Mouse (Mus musculus): ENCODE data around the gene Gm20605. TPM values are rescaled to one million over a fixed set of nuclear protein-coding genes. Genes with fewer than 3 reads are reported as not detected.
A peak's percentile ranks its signal among the peaks of the same experiment; 100 is the strongest.

Gene Gm20605
- total and polyA plus RNA-seq, 3 experiments, result 11.4 to 44.5 (median 14.5) TPM

- DNase-seq (ENCODE audit: low spot score) (peak; percentile 95), ATAC-seq (ENCODE audit: extremely low read depth, insufficient number of reproducible peaks, low FRiP score, poor library complexity, severe bottlenecking) (peak; percentile 92)
- Histone ChIP-seq H3K4me1 (ENCODE audit: insufficient read depth, low read depth, low read length) (peaks cover 67% of the 10 kb centered on the region), H3K4me3 (ENCODE audit: low read depth, low read length) (peak within 1 kb of the TSS; percentile 76), H3K9me3 (replicated peaks) (no peaks in the 10 kb centered on the region), H3K36me3 (replicated peaks) (peaks cover 40% of the 10 kb centered on the region), H3K27me3 (ENCODE audit: insufficient read depth, low read length) (no peaks in the 10 kb centered on the region)
- TF ChIP-seq GATA2 (IDR thresholded peaks at IDR 0.05; ENCODE audit: borderline replicate concordance, low read depth, low read length), result no peak
- no peak for TF ChIP-seq GATA1 (IDR thresholded peaks at IDR 0.05; ENCODE audit: borderline replicate concordance, low read length)
Measured at GRCm38 (mm10) chr5:137600619-137601364, 28.2 kb upstream of the Gm20605 start, which contains the start of gene Mospd3. Gene Mospd3, minus strand, starts transcription at chr5:137601058.

DNA sequence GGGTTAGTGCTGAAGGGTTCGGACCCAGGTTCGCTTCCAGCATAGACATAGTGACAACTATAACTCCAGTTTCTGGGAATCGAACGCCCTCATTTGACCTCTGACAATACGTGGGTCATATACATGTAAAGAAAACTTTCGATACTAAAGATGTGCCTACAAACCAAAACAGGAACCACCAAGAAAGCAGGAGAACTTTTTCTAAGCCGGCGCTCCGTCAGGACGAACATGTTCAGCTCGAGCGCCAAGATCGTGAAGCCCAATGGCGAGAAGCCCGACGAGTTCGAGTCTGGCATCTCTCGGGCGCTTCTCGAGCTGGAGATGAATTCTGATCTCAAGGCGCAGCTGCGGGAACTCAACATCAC lies 27.6 kb upstream of the Gm20605 start:
- H3K9me3 ChIP-seq (replicated peaks), result no peaks in the 10 kb centered on the region
- H3K36me3 ChIP-seq (replicated peaks), result peaks cover 43% of the 10 kb centered on the region
- no peaks in the 10 kb centered on the region for H3K27me3 ChIP-seq (ENCODE audit: insufficient read depth, low read length)
- TF ChIP-seq GATA2 (IDR thresholded peaks at IDR 0.05; ENCODE audit: borderline replicate concordance, low read depth, low read length), result no peak
- TF ChIP-seq TAL1 (conservative IDR thresholded peaks at IDR 0.05; ENCODE audit: low read depth, low read length), result no peak
- TF ChIP-seq GATA1 (IDR thresholded peaks at IDR 0.05; ENCODE audit: borderline replicate concordance, low read length), result no peak
- TF ChIP-seq CTCF (IDR thresholded peaks at IDR 0.05; ENCODE audit: low read depth, low read length), result no peak
- no peak for TF ChIP-seq POLR2AphosphoS5 (IDR thresholded peaks at IDR 0.05; ENCODE audit: insufficient replicate concordance, low read depth, low read length)
- DNase-seq (ENCODE audit: low spot score), result no peak
- peak overlapping the region; percentile 76 for H3K4me3 ChIP-seq (ENCODE audit: low read depth, low read length)
- peaks cover 70% of the 10 kb centered on the region for H3K4me1 ChIP-seq (ENCODE audit: insufficient read depth, low read depth, low read length)
- no peak for ATAC-seq (ENCODE audit: extremely low read depth, insufficient number of reproducible peaks, low FRiP score, poor library complexity, severe bottlenecking)

- peaks cover 31% of the 10 kb centered on the region for H3K27me3 ChIP-seq (ENCODE audit: insufficient read depth, low read length)
- H3K9me3 ChIP-seq (replicated peaks), result no peaks in the 10 kb centered on the region
- no peak for ATAC-seq (ENCODE audit: extremely low read depth, insufficient number of reproducible peaks, low FRiP score, poor library complexity, severe bottlenecking)
- DNase-seq (ENCODE audit: low spot score), result no peak
- no peak for TF ChIP-seq GATA1 (IDR thresholded peaks at IDR 0.05; ENCODE audit: borderline replicate concordance, low read length)
- no peak for TF ChIP-seq GATA2 (IDR thresholded peaks at IDR 0.05; ENCODE audit: borderline replicate concordance, low read depth, low read length)
- peaks cover 52% of the 10 kb centered on the region for H3K4me1 ChIP-seq (ENCODE audit: insufficient read depth, low read depth, low read length)
- no peak overlapping the region for H3K4me3 ChIP-seq (ENCODE audit: low read depth, low read length)
- H3K36me3 ChIP-seq (replicated peaks), result peaks cover 37% of the 10 kb centered on the region
Measured at GRCm38 (mm10) chr5:137607860-137608653, 20.9 kb upstream of the Gm20605 start.

GRCm38 (mm10) chr5:137608654-137609190 lies 20.3 kb upstream of the Gm20605 start:
- Histone ChIP-seq H3K4me3 (ENCODE audit: low read depth, low read length) (no peak overlapping the region), H3K27me3 (ENCODE audit: insufficient read depth, low read length) (peaks cover 36% of the 10 kb centered on the region), H3K36me3 (replicated peaks) (peaks cover 36% of the 10 kb centered on the region), H3K9me3 (replicated peaks) (no peaks in the 10 kb centered on the region), H3K4me1 (ENCODE audit: insufficient read depth, low read depth, low read length) (peaks cover 55% of the 10 kb centered on the region)
- ATAC-seq (ENCODE audit: extremely low read depth, insufficient number of reproducible peaks, low FRiP score, poor library complexity, severe bottlenecking) (no peak), DNase-seq (ENCODE audit: low spot score) (no peak)
- TF ChIP-seq POLR2AphosphoS5 (IDR thresholded peaks at IDR 0.05; ENCODE audit: insufficient replicate concordance, low read depth, low read length) (no peak), GATA1 (IDR thresholded peaks at IDR 0.05; ENCODE audit: borderline replicate concordance, low read length) (no peak), CTCF (IDR thresholded peaks at IDR 0.05; ENCODE audit: low read depth, low read length) (no peak), TAL1 (conservative IDR thresholded peaks at IDR 0.05; ENCODE audit: low read depth, low read length) (no peak), GATA2 (IDR thresholded peaks at IDR 0.05; ENCODE audit: borderline replicate concordance, low read depth, low read length) (no peak)

DNA sequence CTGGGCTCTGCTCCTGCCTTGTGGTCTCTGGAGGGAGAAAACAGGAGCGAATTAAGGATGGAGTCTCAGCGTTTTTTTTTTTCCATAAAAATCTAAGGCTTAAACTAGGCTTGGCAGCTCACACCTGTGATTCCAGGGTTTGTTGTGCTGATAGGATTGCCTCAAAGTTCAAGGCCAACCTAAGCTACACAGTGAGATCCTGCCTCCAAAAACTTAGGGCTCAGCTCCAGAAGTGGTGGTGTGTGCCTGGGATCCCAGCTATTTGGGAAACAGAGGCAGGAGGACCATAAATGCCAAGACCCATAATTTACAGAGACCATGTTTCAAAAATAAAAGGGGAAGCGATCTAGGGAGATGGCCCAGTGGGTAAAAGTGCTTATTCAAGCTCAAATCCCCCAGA lies 19.7 kb upstream of the Gm20605 start:
- no peaks in the 10 kb centered on the region for H3K9me3 ChIP-seq (replicated peaks)
- peaks cover 34% of the 10 kb centered on the region for H3K36me3 ChIP-seq (replicated peaks)
- DNase-seq (ENCODE audit: low spot score) (no peak), ATAC-seq (ENCODE audit: extremely low read depth, insufficient number of reproducible peaks, low FRiP score, poor library complexity, severe bottlenecking) (no peak)
- TF ChIP-seq GATA1 (IDR thresholded peaks at IDR 0.05; ENCODE audit: borderline replicate concordance, low read length) (no peak), CTCF (IDR thresholded peaks at IDR 0.05; ENCODE audit: low read depth, low read length) (no peak), GATA2 (IDR thresholded peaks at IDR 0.05; ENCODE audit: borderline replicate concordance, low read depth, low read length) (no peak), POLR2AphosphoS5 (IDR thresholded peaks at IDR 0.05; ENCODE audit: insufficient replicate concordance, low read depth, low read length) (no peak), TAL1 (conservative IDR thresholded peaks at IDR 0.05; ENCODE audit: low read depth, low read length) (no peak)
- H3K4me3 ChIP-seq (ENCODE audit: low read depth, low read length), result no peak overlapping the region
- H3K27me3 ChIP-seq (ENCODE audit: insufficient read depth, low read length), result peaks cover 39% of the 10 kb centered on the region
- H3K4me1 ChIP-seq (ENCODE audit: insufficient read depth, low read depth, low read length), result peaks cover 54% of the 10 kb centered on the region

DNA sequence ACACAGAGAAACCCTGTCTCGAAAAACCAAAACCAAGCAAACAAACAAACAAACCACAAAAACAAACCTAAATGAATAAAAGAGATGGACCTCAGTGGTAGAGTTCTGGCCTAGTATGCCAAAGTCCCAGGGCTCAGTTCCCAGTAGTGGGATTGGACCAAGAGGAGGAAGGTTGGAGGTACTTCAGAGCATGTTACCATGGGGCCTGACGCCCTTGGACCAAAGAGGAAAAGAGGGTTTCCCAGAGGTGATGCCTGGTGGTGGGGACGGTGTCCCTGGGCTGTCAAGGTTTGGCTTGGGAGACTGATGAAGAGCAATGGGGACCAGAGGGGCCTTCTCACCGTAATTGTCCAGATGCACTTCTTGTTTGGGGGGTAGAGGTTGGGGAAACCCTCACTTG lies 18.9 kb upstream of the Gm20605 start:
- Histone ChIP-seq H3K9me3 (replicated peaks) (no peaks in the 10 kb centered on the region), H3K4me3 (ENCODE audit: low read depth, low read length) (no peak overlapping the region), H3K4me1 (ENCODE audit: insufficient read depth, low read depth, low read length) (peaks cover 50% of the 10 kb centered on the region), H3K27me3 (ENCODE audit: insufficient read depth, low read length) (peaks cover 39% of the 10 kb centered on the region), H3K36me3 (replicated peaks) (peaks cover 31% of the 10 kb centered on the region)
- ATAC-seq (ENCODE audit: extremely low read depth, insufficient number of reproducible peaks, low FRiP score, poor library complexity, severe bottlenecking), result no peak
- no peak for DNase-seq (ENCODE audit: low spot score)
- TF ChIP-seq GATA1 (IDR thresholded peaks at IDR 0.05; ENCODE audit: borderline replicate concordance, low read length), result no peak
- no peak for TF ChIP-seq TAL1 (conservative IDR thresholded peaks at IDR 0.05; ENCODE audit: low read depth, low read length)
- TF ChIP-seq CTCF (IDR thresholded peaks at IDR 0.05; ENCODE audit: low read depth, low read length), result no peak

Measured in G1E (cell line).